Comparison of ENCODE assay signal across 10 mouse cellular contexts in the genomic region with DNA sequence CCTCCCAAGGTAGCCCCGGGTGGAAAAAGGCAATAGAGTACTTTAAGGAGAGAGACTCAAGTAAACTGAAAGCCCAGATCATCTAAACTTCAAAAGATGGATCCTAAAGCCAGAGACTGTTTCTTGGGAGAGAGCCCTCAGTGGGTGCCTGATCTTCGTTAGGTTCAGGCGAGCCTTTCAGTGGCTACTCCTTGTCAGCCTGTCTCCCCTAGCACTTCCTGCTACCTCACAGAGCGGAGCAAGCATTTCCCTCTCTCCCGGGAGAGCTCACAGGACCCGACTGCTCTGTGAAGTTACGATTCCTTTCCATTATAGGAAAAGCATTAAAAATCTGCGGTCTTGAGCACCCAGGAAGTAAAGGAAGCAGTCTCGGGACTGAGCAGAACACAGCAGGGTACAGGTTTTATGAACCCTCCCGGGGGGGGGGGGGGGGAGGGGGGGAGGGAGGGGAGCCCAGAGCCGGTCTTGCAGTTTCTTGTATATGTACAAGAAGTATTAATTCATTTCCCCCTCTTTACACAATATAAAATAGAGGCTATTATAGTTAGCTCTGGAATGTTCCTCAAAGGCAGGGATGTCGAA. TPM values are rescaled to one million over a fixed set of nuclear protein-coding genes. Genes with fewer than 3 reads are reported as not detected.
DNase-seq lines count a peak whose midpoint lies in the region; ATAC-seq and TF ChIP-seq lines count a peak whose summit lies in the region.
"Had no signal": no experiment of that assay in that cellular context is flagged by ENCODE, and none has a peak within 500 bp of the region (broad histone marks: within the 10 kb centered on the region; RNA-seq: fewer than 3 reads in every experiment).

No protein-coding gene starts in this region.

- no peaks in the 10 kb centered on the region for H3K27me3 ChIP-seq in kidney, embryonic 16.5 days (ENCODE audit: insufficient read depth, low read length)
- no peaks in the 10 kb centered on the region for H3K27me3 ChIP-seq in intestine, embryonic 16.5 days (replicated peaks; ENCODE audit: control insufficient read depth, insufficient read depth, low read length)
- H3K27me3 ChIP-seq in splenic B cell, adult 2 months (ENCODE audit: control insufficient read depth, insufficient read depth, low read length, poor library complexity, severe bottlenecking): no peaks in the 10 kb centered on the region
- no peaks in the 10 kb centered on the region for H3K27me3 ChIP-seq in cerebellum, adult 2 months (ENCODE audit: control insufficient read depth, insufficient read depth, low read length)
- H3K27me3 ChIP-seq: neural tube, embryonic 13.5 days had no signal

- no peak for TF ChIP-seq CTCF in cerebellum, adult 2 months (IDR thresholded peaks at IDR 0.05; ENCODE audit: borderline replicate concordance, insufficient read depth, low read depth, low read length)

- no peak overlapping the region for H3K4me3 ChIP-seq in kidney, embryonic 16.5 days (ENCODE audit: low read length)
- H3K4me3 ChIP-seq in brown adipose tissue, adult 24 weeks (ENCODE audit: insufficient read depth, low read depth, low read length): peak overlapping the region; percentile 21
- H3K4me3 ChIP-seq in intestine, embryonic 16.5 days (ENCODE audit: low read length): no peak overlapping the region
- H3K4me3 ChIP-seq in cerebellum, adult 2 months (replicated peaks; ENCODE audit: insufficient read depth, low read depth, low read length): no peak overlapping the region
- H3K4me3 ChIP-seq: neural tube, embryonic 13.5 days had no signal

- H3K4me1 ChIP-seq in kidney, embryonic 16.5 days (ENCODE audit: insufficient read depth, low read length): peaks cover 9% of the 10 kb centered on the region
- no peaks in the 10 kb centered on the region for H3K4me1 ChIP-seq in brown adipose tissue, adult 24 weeks (ENCODE audit: control insufficient read depth, insufficient read depth, insufficient read length, low read length)
- H3K4me1 ChIP-seq in intestine, embryonic 16.5 days (ENCODE audit: control insufficient read depth, insufficient read depth, low read length): peaks cover 9% of the 10 kb centered on the region
- no peaks in the 10 kb centered on the region for H3K4me1 ChIP-seq in cerebellum, adult 2 months (ENCODE audit: control insufficient read depth, insufficient read depth, low read length)
- H3K4me1 ChIP-seq: neural tube, embryonic 13.5 days had no signal

- H3K27ac ChIP-seq in kidney, embryonic 16.5 days (ENCODE audit: low read length): no peak overlapping the region
- H3K27ac ChIP-seq in brown adipose tissue, adult 24 weeks (replicated peaks; ENCODE audit: low read depth, low read length): peak overlapping the region; percentile 31
- H3K27ac ChIP-seq in intestine, embryonic 16.5 days (ENCODE audit: low read length): 0 out of 2 replicates have a peak overlapping the region, but pooled peaks have one; percentile 30
- no peak overlapping the region for H3K27ac ChIP-seq in cerebellum, adult 2 months (ENCODE audit: insufficient read depth, low read length)
- H3K27ac ChIP-seq: hindbrain, postnatal 0 days; neural tube, embryonic 13.5 days had no signal

- no peak for DNase-seq in kidney, adult 18-20 months
- peak; percentile 7 for DNase-seq in splenic B cell, adult 2 months (ENCODE audit: low read depth, low spot score)
- DNase-seq in frontal cortex, adult 2 months (ENCODE audit: extremely low spot score in 1 of 2, low spot score in 1 of 2): no peak
- DNase-seq in cerebellum, adult 2 months: no peak
- no peak for DNase-seq in kidney, postnatal 10 days

- 26% methylated on average over 11 of the region's 12 CpGs for WGBS in kidney, embryonic 16.5 days
- 28% methylated on average over 12 of the region's 12 CpGs for WGBS in intestine, embryonic 16.5 days
- 55% methylated on average over 12 of the region's 12 CpGs for WGBS in cerebellum, adult 2 months

- H3K9me3 ChIP-seq in kidney, embryonic 16.5 days (ENCODE audit: low read length): peaks cover 8% of the 10 kb centered on the region
- no peaks in the 10 kb centered on the region; the same call in 1 of the 2 replicates for H3K9me3 ChIP-seq in intestine, embryonic 16.5 days (ENCODE audit: control insufficient read depth, low read length)
- H3K9me3 ChIP-seq: neural tube, embryonic 13.5 days had no signal

- H3K9ac ChIP-seq in kidney, embryonic 16.5 days (replicated peaks; ENCODE audit: low read length): peak overlapping the region; percentile 47
- H3K9ac ChIP-seq in intestine, embryonic 16.5 days (ENCODE audit: low read depth, low read length): no peak overlapping the region; the same call in 1 of the 2 replicates
- H3K9ac ChIP-seq: neural tube, embryonic 13.5 days had no signal

- peak; percentile 40; the same call in 1 of the 2 replicates for ATAC-seq in kidney, embryonic 16.5 days (ENCODE audit: low FRiP score, low TSS enrichment)
- ATAC-seq in intestine, embryonic 16.5 days: peak; percentile 58

- TF ChIP-seq POLR2A in cerebellum, adult 2 months (IDR thresholded peaks at IDR 0.05; ENCODE audit: borderline replicate concordance, insufficient read depth, low read length): no peak

- peak overlapping the region; percentile 31 for H3K4me2 ChIP-seq in kidney, embryonic 16.5 days (replicated peaks; ENCODE audit: low read depth, low read length)
- peak overlapping the region; percentile 32; the same call in 1 of the 2 replicates for H3K4me2 ChIP-seq in intestine, embryonic 16.5 days (ENCODE audit: low read depth, low read length)
- H3K4me2 ChIP-seq: neural tube, embryonic 13.5 days had no signal

- no peaks in the 10 kb centered on the region for H3K36me3 ChIP-seq in kidney, embryonic 16.5 days (ENCODE audit: insufficient read depth, low read length)
- H3K36me3 ChIP-seq in intestine, embryonic 16.5 days (ENCODE audit: control insufficient read depth, insufficient read depth, low read length): no peaks in the 10 kb centered on the region
- H3K36me3 ChIP-seq in splenic B cell, adult 2 months (ENCODE audit: control insufficient read depth, insufficient read depth, low read length, poor library complexity, severe bottlenecking): no peaks in the 10 kb centered on the region

RNA-seq across cellular contexts. Expression of gene Ralbp1, which starts 20.8 kb away (rescaled TPM):
- 68.7 and 71.0 TPM in 2 replicates for polyA plus RNA-seq in kidney, embryonic 16.5 days (2015; fragmentation: Nextera tagmentation; extraction: Ambion mirVana)
- polyA plus RNA-seq in brown adipose tissue, adult 24 weeks (2012; ENCODE audit: insufficient read depth, insufficient read length, missing spikeins): 21.4 and 21.8 TPM in 2 replicates
- polyA plus RNA-seq in intestine, embryonic 16.5 days (2015; fragmentation: Nextera tagmentation; extraction: Ambion mirVana): 67.5 and 71.1 TPM in 2 replicates
- 50.2 and 51.9 TPM in 2 replicates for polyA plus RNA-seq in frontal cortex, adult 2 months (2012; rRNA removed)
- polyA plus RNA-seq in cerebellum, adult 2 months (2012; rRNA removed): 44.9 and 48.5 TPM in 2 replicates

RNA-seq across cellular contexts. Expression of gene Twsg1, which starts 44.6 kb away (rescaled TPM):
- 131 and 136 TPM in 2 replicates for polyA plus RNA-seq in kidney, embryonic 16.5 days (2015; fragmentation: Nextera tagmentation; extraction: Ambion mirVana)
- 21.0 and 29.1 TPM in 2 replicates for polyA plus RNA-seq in brown adipose tissue, adult 24 weeks (2012; ENCODE audit: insufficient read depth, insufficient read length, missing spikeins)
- polyA plus RNA-seq in intestine, embryonic 16.5 days (2015; fragmentation: Nextera tagmentation; extraction: Ambion mirVana): 61.7 and 63.1 TPM in 2 replicates
- polyA plus RNA-seq in frontal cortex, adult 2 months (2012; rRNA removed): 19.9 and 24.8 TPM in 2 replicates
- 30.3 and 32.1 TPM in 2 replicates for polyA plus RNA-seq in cerebellum, adult 2 months (2012; rRNA removed)

Comparison
In these comparisons a context has a peak if more than half of its experiments do, and no peak if none do; other contexts are left out.
1. H3K27ac ChIP-seq: peak in brown adipose tissue, adult 24 weeks (single experiment) and intestine, embryonic 16.5 days (single experiment); none in kidney, embryonic 16.5 days (single experiment) and cerebellum, adult 2 months (single experiment).